Mouse (Mus musculus): Measurements from ENCODE around the gene Vmn2r24.
"Not testable (repeated sequence)": the region's sequence is repeated elsewhere in the genome, so short reads cannot be mapped to it uniquely, and the experiment has no call there.

Gene Vmn2r24

GRCm38 (mm10) chr6:123778579-123778978, at the start of gene Vmn2r24:
TSS of gene Vmn2r24 (plus strand) at chr6:123778879.
- DNase-seq = no peak

GRCm38 (mm10) chr6:123770031-123770430, 8.6 kb upstream of the Vmn2r24 start:
- no peak for DNase-seq

GRCm38 (mm10) chr6:123784857-123785256, 6.2 kb downstream of the Vmn2r24 start:
- no peak for DNase-seq

GRCm38 (mm10) chr6:123793746-123794145, 15.1 kb downstream of the Vmn2r24 start:
- DNase-seq = no peak

- DNase-seq = not testable (repeated sequence)
These were observed 31.6 kb downstream of the Vmn2r24 start for GRCm38 (mm10) chr6:123810291-123810690.

- no peak for DNase-seq
These were observed 41.3 kb downstream of the Vmn2r24 start for GRCm38 (mm10) chr6:123819951-123820350.

- DNase-seq = not testable (repeated sequence)
These were observed 74.7 kb downstream of the Vmn2r24 start, which contains the start of gene Vmn2r25 for GRCm38 (mm10) chr6:123853363-123853762. TSS of gene Vmn2r25 (minus strand) at chr6:123853463.
